Mouse (Mus musculus) ES-Bruce4 (cell line): ENCODE results near the gene Ceacam19.

Experiments
- CTCF ChIP-seq: IDR thresholded peaks from one replicate; pipeline ENCODE4 v1.8.1; 2011; ENCODE audit warnings: low read depth, low read length
- EP300 ChIP-seq: IDR thresholded peaks from 2 replicates; pipeline ENCODE4 v1.6.1; 2011; ENCODE audit warnings: low read depth, low read length; ENCODE audit not compliant: insufficient read depth

DNA sequence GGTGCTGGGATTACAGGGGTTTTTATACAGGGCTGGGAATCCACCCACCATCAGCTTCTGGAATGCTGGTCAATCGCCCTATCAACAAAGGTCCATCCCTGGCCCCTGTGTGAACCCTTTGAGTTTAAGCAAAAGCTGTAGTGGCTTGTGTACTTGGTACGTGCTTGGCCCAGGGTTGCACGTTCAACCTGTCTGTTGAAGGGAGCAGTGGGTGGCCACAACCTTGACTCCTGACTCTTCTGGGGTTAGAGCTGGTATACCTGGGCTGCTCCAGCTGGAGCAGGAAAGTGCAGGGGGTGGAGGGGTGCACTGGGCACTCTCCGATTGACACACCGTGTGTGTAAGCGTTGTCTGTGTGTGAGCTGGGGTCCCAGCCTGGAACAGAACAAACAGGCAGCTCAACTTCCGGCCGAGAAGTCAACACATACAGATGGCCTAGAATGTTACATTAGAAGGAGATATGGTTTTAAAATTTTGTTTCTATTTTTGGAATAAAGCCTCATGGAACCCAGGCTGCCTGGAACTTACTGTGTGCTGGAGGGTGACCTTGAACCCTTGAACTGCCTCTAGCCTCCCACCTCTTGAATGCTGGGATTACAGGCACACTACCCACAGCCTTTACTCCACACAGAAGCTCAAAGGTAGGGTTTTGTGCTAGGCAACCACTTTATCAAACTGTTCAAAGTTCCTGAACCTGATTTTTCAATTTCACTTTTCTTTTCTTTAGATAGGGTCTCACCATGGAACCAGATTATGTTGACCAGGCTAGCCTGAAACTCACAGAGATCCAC, 22.3 kb downstream of the Ceacam19 start:
- TF ChIP-seq CTCF (no peak), EP300 (no peak)
